Mouse (Mus musculus) lung, adult 10 weeks (tissue): Measurements from ENCODE around the gene March5. TPM values are rescaled to one million over a fixed set of nuclear protein-coding genes. Genes with fewer than 3 reads are reported as not detected.

ENCODE experiments used
- polyA plus RNA-seq: library from polyadenylated mRNA; stranded (reverse); fragments of 350-450 nt; fragmentation: Illumina TruSeq; extraction: RNeasy Lipid Tissue Mini Kit (QIAGEN cat#74804); gene quantifications from one replicate; pipeline ENCODE4 v1.2.3, GENCODE M21; 2014; ENCODE audit warnings: low read depth, low replicate concordance; ENCODE audit not compliant: insufficient read depth

Gene March5
- 41.1 TPM for polyA plus RNA-seq

GRCm38 (mm10) chr19:37207303-37208175, at the start of gene March5:
March5 (plus strand) TSS chr19:37207543.

GRCm38 (mm10) chr19:37208176-37208755, 923 bp downstream of the March5 start, which contains the start of gene Cpeb3:
Cpeb3 (minus strand) TSS chr19:37208601.

Other genes starting within 250 kb of the March5 start
- 2.4 TPM for gene Cpeb3, start 1.1 kb downstream of the March5 start, polyA plus RNA-seq
- gene Ide, start 130.3 kb downstream of the March5 start, polyA plus RNA-seq: 10.7 TPM
- 0.71 TPM for gene Kif11, start 168.9 kb downstream of the March5 start, polyA plus RNA-seq
- 16.3 TPM for gene Hhex, start 227.3 kb downstream of the March5 start, polyA plus RNA-seq